Mouse (Mus musculus) fat pad, adult 2 months (tissue): Measurements from ENCODE around the gene Helz2.
A peak's percentile ranks its signal among the peaks of the same experiment; 100 is the strongest.

Source experiments
- DNase-seq: peaks from one replicate; pipeline ENCODE4 v3.0.0-alpha.2; 2011; ENCODE audit warnings: low read depth, low spot score; ENCODE audit errors: extremely low read depth

Helz2 gene

GRCm38 (mm10) chr2:181241602-181242313 is at the start of gene Helz2:
Gene Helz2, minus strand, starts transcription at chr2:181242027.
- DNase-seq, result no peak

DNA sequence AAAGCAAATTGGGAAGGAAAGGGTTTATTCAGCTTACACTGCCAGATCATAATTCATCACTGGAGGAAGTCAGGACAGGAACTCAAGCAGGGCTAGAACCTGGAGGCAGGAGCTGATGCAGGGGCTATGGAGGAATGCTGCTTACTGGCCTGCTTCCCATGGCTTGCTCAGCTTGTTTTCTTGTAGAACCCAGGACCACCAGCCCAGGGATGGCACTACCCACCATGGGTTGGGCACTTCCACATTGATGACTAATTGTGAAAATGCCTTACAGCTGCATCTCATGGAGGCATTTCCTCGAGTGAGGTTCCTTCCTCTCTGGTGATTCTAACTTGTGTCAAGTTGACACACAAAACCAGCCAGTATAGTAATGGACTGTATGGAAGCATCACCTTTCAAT is 49.1 kb upstream of the Helz2 start:
- DNase-seq, result no peak

GRCm38 (mm10) chr2:181288691-181289090 is 46.9 kb upstream of the Helz2 start:
- no peak for DNase-seq

DNA sequence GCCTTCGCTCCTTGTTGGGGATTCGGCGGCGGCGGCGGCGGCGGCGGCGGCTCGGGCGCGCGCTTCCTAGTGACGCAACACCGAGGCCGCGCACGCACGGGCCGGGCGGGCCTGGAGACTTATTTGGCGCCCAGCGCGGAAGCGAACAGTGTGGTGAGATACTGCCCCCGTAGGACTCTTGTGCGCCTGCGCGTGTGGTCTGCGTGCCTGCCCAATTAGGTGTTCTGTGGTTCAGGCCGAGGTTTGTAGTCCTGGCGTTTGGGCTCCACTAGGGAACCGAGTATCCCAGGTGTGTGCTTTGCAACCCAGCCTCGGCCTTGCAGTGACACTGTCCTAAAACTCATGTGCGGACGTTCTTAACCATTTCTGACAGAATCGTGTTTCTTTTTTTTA is 46.1 kb upstream of the Helz2 start, which contains the start of gene Gmeb2:
Gmeb2 (minus strand) TSS at position 78 of the 393 bp plus-strand sequence.
- DNase-seq, result peak; percentile 50

DNA sequence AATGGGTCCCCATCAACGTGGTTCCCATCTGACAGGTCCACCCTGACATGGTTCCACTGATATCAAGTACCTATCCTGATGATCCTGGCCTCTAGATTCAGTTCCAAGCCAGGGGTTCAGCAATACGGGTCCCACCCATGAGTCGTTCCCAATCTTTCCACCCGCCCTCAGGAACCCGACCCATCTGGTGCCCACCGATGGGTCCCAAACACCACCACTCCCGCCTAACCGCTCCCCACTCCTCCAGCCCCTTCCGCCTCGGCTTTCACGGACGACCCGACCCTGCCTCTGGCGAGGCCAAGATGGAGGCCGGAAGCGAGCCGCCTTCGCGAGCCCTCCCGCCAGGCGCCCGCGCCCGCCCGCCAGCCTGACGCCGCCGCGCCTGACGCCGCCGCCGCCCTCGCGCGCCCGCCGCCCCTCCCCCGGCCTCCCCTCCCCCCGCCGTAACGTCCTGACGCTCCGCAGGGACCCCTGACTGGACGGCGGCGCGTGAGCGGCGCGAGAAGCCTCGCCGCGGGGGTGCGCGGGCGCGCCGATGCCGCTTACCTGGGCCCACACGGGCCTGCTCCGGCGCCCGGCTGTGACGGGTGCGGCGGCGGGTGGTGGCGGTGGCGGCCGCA is 45.6 kb upstream of the Helz2 start:
- no peak for DNase-seq

GRCm38 (mm10) chr2:181286629-181287337 is 45.0 kb upstream of the Helz2 start:
- DNase-seq, result no peak

DNA sequence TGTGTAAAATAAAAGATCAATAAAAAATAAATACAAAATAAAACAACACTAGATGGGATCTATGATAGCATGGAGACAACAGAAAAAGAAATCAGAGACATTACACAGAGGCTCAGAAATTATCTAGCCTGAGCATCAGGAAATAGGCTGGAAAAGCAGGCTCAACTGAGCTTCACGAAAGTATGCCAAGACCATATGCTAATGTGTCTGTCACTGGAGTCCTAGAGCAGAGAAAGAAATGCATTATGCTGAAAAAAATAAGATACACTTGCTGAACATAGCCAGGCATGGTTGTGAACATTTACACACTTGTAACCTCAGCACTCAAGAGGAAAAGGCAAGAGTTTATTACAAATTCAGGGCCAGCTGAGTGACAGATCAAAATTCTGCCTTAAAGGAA is 38.1 kb upstream of the Helz2 start:
- DNase-seq, result no peak

- DNase-seq, result no peak
These were observed 36.0 kb upstream of the Helz2 start for GRCm38 (mm10) chr2:181277866-181278265.

DNA sequence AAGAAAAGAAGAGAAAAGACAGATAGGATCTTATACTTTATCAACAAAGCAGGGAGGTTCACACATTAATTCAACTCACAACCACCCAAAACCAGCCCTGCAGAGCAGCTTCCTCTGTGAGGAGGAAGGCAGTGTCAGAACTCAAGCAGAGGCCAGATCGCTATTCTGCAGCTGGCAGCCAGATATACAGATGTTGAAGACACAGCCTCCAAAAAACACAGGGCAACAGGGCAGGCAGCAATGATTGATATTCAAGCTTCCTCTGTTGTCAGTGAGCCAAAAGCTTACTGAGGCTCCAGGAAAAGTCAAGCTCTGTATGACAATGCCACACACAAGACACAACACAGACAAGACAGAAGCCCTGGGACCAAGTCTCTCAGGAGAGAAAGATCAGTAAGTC is 34.9 kb upstream of the Helz2 start:
- DNase-seq, result no peak

- no peak for DNase-seq
These were observed 32.8 kb upstream of the Helz2 start for GRCm38 (mm10) chr2:181274639-181275038.

DNA sequence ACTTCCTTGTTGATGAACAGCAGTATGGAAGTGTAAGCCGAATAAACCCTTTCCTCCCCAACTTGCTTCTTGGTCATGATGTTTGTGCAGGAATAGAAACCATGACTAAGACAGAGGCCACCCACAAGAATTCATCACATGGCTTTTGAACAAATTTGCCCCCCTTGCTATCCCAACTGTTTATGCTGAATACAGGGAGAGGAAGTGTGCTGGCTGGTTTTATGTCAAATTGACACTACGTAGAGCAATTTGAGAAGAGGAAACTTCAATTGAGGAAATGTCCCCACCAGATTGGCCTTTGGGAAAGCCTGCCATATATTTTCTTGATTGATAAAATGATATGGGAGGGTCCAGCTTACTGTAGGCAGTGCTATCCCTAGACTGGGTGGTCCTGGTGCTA is 32.0 kb upstream of the Helz2 start:
- DNase-seq, result no peak

DNA sequence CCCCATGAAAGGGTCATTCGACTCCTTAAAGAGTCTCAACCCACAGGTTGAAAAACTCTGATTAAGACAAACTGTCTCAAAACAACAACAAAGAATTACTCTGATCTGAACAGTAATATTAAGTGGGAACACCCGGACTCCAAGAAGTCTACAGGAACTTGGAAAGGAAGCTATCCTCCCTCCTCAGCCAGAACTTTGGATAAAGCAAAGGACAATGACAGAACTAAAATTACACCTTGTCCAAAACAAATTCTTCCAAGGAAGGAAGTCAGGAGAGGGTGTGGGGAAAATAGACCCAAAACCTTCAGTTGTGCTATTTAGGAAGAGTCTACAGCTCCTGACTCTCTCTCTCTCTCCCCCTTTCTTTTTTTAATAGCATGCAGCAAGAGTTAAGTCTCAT is 30.3 kb upstream of the Helz2 start:
- no peak for DNase-seq

DNA sequence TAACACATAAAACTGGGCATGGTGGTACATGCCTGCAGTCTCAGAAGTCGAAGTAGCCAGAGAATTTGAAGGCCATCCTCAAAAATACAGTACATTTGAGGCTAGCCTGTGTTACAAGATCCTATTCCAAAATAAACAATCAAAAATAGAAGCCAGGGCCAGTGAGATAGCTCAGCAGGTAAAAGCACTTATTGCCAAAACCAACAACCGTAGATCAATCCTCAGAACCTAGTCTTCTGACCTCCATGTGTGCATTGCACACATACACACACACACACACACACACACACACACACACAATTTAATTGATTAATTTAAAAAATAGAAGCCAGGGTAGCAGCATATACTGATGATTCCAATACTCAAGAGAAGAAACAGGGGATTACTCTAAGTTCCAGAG is 25.0 kb upstream of the Helz2 start:
- no peak for DNase-seq

GRCm38 (mm10) chr2:181253248-181253647 is 11.4 kb upstream of the Helz2 start:
- no peak for DNase-seq

DNA sequence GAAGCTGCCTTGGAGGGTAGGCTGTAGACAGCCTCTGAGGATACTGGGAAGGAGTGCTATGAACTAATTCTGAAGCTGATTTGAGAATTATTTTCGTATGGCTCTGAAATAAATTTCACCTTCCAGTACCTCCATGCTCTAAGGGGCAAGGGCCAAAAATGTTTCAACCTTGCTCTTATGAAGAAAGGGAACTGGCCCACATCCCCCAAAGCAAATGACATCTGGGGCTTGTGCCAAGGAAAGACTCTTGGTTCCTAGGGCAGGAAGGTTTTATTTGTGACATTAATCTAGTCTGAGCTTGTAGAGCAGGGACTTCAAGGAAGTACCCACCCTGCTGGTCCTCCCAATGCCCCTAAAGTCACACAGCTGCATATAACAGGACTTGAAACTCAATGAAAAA is 10.0 kb upstream of the Helz2 start:
- no peak for DNase-seq

DNA sequence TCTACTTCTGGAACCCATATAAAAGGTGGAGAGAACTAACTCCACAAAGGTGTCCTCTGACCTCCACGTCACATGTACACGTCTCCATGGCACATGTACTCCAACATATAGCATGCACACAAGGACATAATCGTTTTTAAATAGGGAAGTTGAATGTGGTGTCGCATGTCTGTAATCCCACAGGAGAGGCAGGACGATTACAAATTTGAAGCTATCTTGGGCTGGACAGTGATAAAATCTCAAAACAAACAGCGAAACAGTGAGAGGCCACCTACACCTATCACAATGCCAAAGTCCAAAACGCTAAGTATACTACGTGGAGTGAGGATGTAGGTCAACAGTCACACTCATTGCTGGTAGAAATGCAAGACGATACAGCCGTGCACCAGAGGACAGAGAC is 7.4 kb upstream of the Helz2 start:
- no peak for DNase-seq

- no peak for DNase-seq
These were observed 3.2 kb upstream of the Helz2 start for GRCm38 (mm10) chr2:181245031-181245430.

DNA sequence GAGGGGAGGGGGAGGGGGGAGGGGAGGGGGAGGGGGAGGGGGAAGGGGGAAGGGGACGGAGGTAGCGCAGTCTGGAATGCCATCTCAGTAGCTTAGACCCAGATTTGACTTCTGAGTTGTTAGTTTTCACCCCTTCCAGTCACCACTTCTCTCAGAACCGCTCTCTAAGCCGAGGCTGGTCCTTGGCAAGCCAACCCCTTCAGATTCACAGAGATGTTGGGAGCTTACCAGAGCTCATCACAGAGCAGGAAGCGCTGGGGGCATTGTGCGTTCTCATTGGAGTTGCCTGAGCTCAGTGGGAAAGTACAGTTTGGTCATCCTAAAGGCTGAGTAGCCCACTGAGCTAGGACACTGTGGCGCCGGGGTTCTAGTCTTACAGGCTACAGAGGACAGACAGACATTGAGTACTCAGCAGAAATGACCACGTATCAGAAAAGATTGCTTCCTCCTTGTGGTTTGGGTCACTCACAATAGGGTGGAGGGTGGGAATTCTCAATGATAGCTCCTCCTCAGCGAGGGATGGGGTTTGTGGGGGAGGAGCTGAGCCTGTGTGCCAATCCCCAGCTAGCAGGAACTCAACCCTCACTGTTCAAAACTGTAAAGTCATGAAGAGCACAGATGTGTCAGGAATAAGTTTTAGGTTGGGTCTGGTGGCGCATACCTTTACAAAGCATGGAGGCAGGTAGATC is 2.0 kb upstream of the Helz2 start:
- no peak for DNase-seq

GRCm38 (mm10) chr2:181242314-181242665 is 463 bp upstream of the Helz2 start:
- no peak for DNase-seq

GRCm38 (mm10) chr2:181240806-181241440 is 904 bp downstream of the Helz2 start:
- DNase-seq, result no peak

- no peak for DNase-seq
These were observed 2.6 kb downstream of the Helz2 start for GRCm38 (mm10) chr2:181239261-181239660.
